Mouse (Mus musculus): ENCODE results near the gene Ndufs3. TPM values are rescaled to one million over a fixed set of nuclear protein-coding genes. Genes with fewer than 3 reads are reported as not detected.

The Ndufs3 gene
- polyA plus RNA-seq, 1 experiment from 2014 or later, result 216 TPM

DNA sequence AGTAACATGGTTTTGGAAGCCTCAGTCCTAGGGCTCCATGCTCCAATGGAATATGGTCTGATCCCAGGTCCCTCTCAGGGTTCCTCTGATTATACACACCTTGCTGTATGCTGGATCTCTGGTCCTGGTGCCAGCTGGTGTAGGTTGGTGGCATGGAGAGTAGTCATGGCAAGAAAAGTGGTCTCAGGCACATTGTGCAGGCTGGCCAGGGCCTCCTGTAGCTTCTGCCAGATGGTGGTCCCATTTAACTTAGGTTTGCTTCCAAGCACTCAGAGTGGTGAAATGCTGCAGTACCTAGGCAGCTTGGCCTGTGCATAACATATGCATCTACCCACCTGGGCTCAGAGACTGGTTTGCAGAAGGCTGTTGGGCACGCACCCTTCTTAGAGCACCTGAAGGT, 54.2 kb downstream of the Ndufs3 start:
- H3K9ac ChIP-seq (replicated peaks; ENCODE audit: low read depth, low read length), result no peak overlapping the region
- no peaks in the 10 kb centered on the region for H3K9me3 ChIP-seq (ENCODE audit: control insufficient read depth, low read depth, low read length)
- 0 out of 2 replicates have a peak, but pooled peaks cover 6% of the 10 kb centered on the region for H3K4me1 ChIP-seq (ENCODE audit: control insufficient read depth, insufficient read depth, low read length)
- no peak for ATAC-seq (ENCODE audit: insufficient number of reproducible peaks, insufficient read depth, low FRiP score, low read depth)
- 97% methylated on average over 1 of the region's 1 CpGs for WGBS
- no peak overlapping the region for H3K4me2 ChIP-seq (replicated peaks; ENCODE audit: low read depth, low read length)
- no peak overlapping the region for H3K27ac ChIP-seq (ENCODE audit: low read length)
- no peak overlapping the region for H3K4me3 ChIP-seq (ENCODE audit: low read depth, low read length)
- H3K27me3 ChIP-seq (ENCODE audit: control insufficient read depth, insufficient read depth, low read length), result no peaks in the 10 kb centered on the region
- peaks cover 53% of the 10 kb centered on the region for H3K36me3 ChIP-seq (ENCODE audit: control insufficient read depth, insufficient read depth, low read length)

DNA sequence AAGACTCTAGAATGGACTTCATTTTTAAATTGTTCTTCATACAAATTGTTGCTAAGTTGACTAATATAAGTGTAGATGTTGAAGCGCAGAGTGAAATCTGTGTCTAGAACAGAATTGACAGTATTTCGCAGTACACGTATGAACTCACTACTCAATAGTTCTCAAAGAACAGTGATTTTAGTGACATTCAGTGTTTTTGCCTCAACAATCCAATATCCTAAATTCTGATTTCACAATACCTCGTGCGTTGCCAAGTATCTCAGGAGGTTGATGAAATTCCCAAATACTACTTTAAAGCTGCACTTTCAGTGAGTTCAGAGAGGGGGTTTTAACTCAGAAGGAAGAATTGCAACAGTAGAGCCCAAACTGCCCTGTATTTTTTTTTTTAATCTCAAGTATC, 56.3 kb downstream of the Ndufs3 start:
- Histone ChIP-seq H3K4me3 (ENCODE audit: low read depth, low read length) (peak overlapping the region; percentile 90), H3K27me3 (ENCODE audit: control insufficient read depth, insufficient read depth, low read length) (no peaks in the 10 kb centered on the region), H3K4me2 (replicated peaks; ENCODE audit: low read depth, low read length) (peak overlapping the region; percentile 47), H3K36me3 (ENCODE audit: control insufficient read depth, insufficient read depth, low read length) (peaks cover 36% of the 10 kb centered on the region), H3K27ac (ENCODE audit: low read length) (no peak overlapping the region), H3K4me1 (ENCODE audit: control insufficient read depth, insufficient read depth, low read length) (0 out of 2 replicates have a peak, but pooled peaks cover 6% of the 10 kb centered on the region), H3K9me3 (ENCODE audit: control insufficient read depth, low read depth, low read length) (no peaks in the 10 kb centered on the region), H3K9ac (replicated peaks; ENCODE audit: low read depth, low read length) (peak overlapping the region; percentile 71; the same call in 1 of the 2 replicates)
- ATAC-seq (ENCODE audit: insufficient number of reproducible peaks, insufficient read depth, low FRiP score, low read depth), result no peak
- 86% methylated on average over 5 of the region's 5 CpGs for WGBS

DNA sequence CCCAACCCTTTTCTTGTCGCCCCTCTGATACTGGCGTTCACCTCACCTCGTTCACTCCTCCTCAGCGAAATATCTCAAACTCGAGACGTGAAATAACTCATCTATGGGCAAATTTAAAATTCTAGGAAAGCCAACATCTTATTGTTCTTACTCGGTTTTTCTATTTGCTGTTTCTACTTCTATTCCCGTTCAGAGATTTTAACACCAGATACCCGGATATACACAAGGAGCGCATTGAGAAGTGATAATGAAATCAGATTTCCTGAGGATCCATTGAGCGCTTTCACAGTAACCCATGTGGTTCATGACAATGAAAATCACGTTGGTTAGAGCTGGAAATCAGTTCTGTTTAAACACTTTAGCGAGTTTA, 57.0 kb downstream of the Ndufs3 start:
- Histone ChIP-seq H3K4me1 (ENCODE audit: control insufficient read depth, insufficient read depth, low read length) (0 out of 2 replicates have a peak, but pooled peaks cover 6% of the 10 kb centered on the region), H3K4me2 (replicated peaks; ENCODE audit: low read depth, low read length) (peak overlapping the region; percentile 47), H3K27me3 (ENCODE audit: control insufficient read depth, insufficient read depth, low read length) (no peaks in the 10 kb centered on the region), H3K27ac (ENCODE audit: low read length) (peak overlapping the region; percentile 82; the same call in 1 of the 2 replicates), H3K9me3 (ENCODE audit: control insufficient read depth, low read depth, low read length) (no peaks in the 10 kb centered on the region), H3K9ac (replicated peaks; ENCODE audit: low read depth, low read length) (peak overlapping the region; percentile 71), H3K36me3 (ENCODE audit: control insufficient read depth, insufficient read depth, low read length) (peaks cover 29% of the 10 kb centered on the region), H3K4me3 (ENCODE audit: low read depth, low read length) (peak overlapping the region; percentile 90)
- 1% methylated on average over 13 of the region's 13 CpGs for WGBS
- ATAC-seq (ENCODE audit: insufficient number of reproducible peaks, insufficient read depth, low FRiP score, low read depth), result no peak

DNA sequence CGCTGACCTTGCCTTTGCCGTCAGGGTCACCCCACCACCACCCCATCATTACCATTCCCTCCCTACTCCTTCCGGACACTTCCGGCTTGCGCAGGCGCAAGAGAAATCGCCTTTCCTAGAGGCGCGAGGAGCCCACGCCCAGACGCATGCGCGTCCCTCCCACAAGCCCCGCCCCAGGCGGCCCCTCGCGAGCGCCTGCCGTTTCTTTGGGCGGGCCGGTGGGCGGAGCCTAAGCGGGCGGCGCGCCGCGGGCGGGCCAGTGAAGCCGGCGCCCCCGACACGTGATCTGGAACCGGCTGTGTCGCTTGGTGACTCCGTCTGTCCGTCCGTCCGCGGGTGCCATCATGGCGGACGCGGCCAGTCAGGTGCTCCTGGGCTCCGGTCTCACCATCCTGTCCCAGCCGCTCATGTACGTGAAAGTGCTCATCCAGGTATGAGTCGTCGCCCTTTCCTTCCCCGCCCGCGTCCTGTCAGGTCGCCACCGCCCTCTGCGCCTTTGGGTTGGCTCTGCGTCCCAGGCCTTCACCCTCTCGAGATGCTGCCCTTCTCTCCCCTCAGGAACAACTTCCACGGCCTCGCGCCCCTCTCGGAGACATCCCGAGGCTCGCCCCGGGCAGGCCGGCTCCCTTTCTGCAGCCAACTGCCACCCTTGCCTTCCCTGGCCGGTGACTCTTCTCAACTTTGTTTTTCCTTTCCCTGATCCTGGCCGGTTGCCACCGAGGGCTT, 57.5 kb downstream of the Ndufs3 start, which contains the start of gene Mtch2:
Gene Mtch2, plus strand, starts transcription at position 201 of the 726 bp plus-strand sequence.
- Histone ChIP-seq H3K27ac (ENCODE audit: low read length) (peak within 1 kb of the TSS; percentile 82; the same call in 1 of the 2 replicates), H3K4me1 (ENCODE audit: control insufficient read depth, insufficient read depth, low read length) (0 out of 2 replicates have a peak, but pooled peaks cover 6% of the 10 kb centered on the region), H3K27me3 (ENCODE audit: control insufficient read depth, insufficient read depth, low read length) (no peaks in the 10 kb centered on the region), H3K4me2 (replicated peaks; ENCODE audit: low read depth, low read length) (peak within 1 kb of the TSS; percentile 53), H3K36me3 (ENCODE audit: control insufficient read depth, insufficient read depth, low read length) (peaks cover 24% of the 10 kb centered on the region), H3K9ac (replicated peaks; ENCODE audit: low read depth, low read length) (peak within 1 kb of the TSS; percentile 71), H3K4me3 (ENCODE audit: low read depth, low read length) (peak within 1 kb of the TSS; percentile 90), H3K9me3 (ENCODE audit: control insufficient read depth, low read depth, low read length) (no peaks in the 10 kb centered on the region)
- under 1% methylated on average over 66 of the region's 67 CpGs for WGBS
- peak; percentile 97 for ATAC-seq (ENCODE audit: insufficient number of reproducible peaks, insufficient read depth, low FRiP score, low read depth)

DNA sequence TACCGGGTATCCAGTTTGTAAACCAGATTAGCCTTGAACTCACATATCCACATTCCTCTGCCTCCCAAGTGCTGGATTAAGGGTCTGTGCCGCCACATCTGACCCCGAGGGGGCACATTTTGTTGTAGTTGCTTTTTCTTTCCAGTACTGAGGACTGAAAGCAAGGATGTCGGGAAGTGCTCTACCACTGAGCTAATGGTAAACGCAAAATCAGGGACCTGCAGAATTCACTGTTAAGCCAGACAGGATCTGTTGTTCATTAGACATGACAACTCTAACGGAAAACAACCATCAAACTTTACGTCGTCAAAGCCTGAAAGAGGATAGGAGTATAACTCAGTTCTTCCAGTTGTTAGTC, 58.1 kb downstream of the Ndufs3 start:
- Histone ChIP-seq H3K27ac (ENCODE audit: low read length) (peak overlapping the region; percentile 44; the same call in 1 of the 2 replicates), H3K36me3 (ENCODE audit: control insufficient read depth, insufficient read depth, low read length) (peaks cover 18% of the 10 kb centered on the region), H3K9me3 (ENCODE audit: control insufficient read depth, low read depth, low read length) (no peaks in the 10 kb centered on the region), H3K27me3 (ENCODE audit: control insufficient read depth, insufficient read depth, low read length) (no peaks in the 10 kb centered on the region), H3K4me3 (ENCODE audit: low read depth, low read length) (peak overlapping the region; percentile 90), H3K9ac (replicated peaks; ENCODE audit: low read depth, low read length) (peak overlapping the region; percentile 7), H3K4me2 (replicated peaks; ENCODE audit: low read depth, low read length) (peak overlapping the region; percentile 53), H3K4me1 (ENCODE audit: control insufficient read depth, insufficient read depth, low read length) (0 out of 2 replicates have a peak, but pooled peaks cover 6% of the 10 kb centered on the region)
- WGBS, result 3% methylated on average over 8 of the region's 8 CpGs
- ATAC-seq (ENCODE audit: insufficient number of reproducible peaks, insufficient read depth, low FRiP score, low read depth), result peak; percentile 24; the same call in 1 of the 2 replicates

DNA sequence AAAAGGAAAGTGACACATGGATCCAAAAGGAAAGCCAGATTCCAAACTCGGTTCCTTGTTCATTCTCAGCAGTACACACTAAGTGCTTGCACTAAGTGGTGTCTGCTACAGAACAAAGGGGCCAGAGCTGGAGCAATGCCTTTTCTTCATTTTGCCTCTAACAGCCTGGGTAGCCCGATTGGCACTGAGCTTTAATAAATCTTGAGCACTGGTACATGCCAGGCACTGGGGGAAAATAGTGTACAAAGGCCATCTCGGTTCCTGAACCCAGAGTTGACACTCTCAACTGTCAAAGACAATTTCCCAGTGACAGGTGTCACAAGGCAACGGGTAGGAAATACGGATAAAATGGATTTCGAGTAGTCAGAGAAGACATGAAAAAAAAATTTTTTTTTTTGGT, 58.5 kb downstream of the Ndufs3 start:
- Histone ChIP-seq H3K36me3 (ENCODE audit: control insufficient read depth, insufficient read depth, low read length) (peaks cover 14% of the 10 kb centered on the region), H3K27ac (ENCODE audit: low read length) (no peak overlapping the region), H3K4me3 (ENCODE audit: low read depth, low read length) (peak overlapping the region; percentile 90), H3K4me2 (replicated peaks; ENCODE audit: low read depth, low read length) (peak overlapping the region; percentile 53), H3K27me3 (ENCODE audit: control insufficient read depth, insufficient read depth, low read length) (no peaks in the 10 kb centered on the region), H3K9ac (replicated peaks; ENCODE audit: low read depth, low read length) (0 out of 2 replicates have a peak overlapping the region, but pooled peaks have one; percentile 7), H3K4me1 (ENCODE audit: control insufficient read depth, insufficient read depth, low read length) (0 out of 2 replicates have a peak, but pooled peaks cover 6% of the 10 kb centered on the region), H3K9me3 (ENCODE audit: control insufficient read depth, low read depth, low read length) (no peaks in the 10 kb centered on the region)
- 37% methylated on average over 6 of the region's 6 CpGs for WGBS
- no peak for ATAC-seq (ENCODE audit: insufficient number of reproducible peaks, insufficient read depth, low FRiP score, low read depth)

GRCm38 (mm10) chr2:90845234-90845633, 59.4 kb downstream of the Ndufs3 start:
- ATAC-seq (ENCODE audit: insufficient number of reproducible peaks, insufficient read depth, low FRiP score, low read depth), result no peak
- Histone ChIP-seq H3K4me2 (replicated peaks; ENCODE audit: low read depth, low read length) (no peak overlapping the region), H3K4me3 (ENCODE audit: low read depth, low read length) (no peak overlapping the region), H3K9ac (replicated peaks; ENCODE audit: low read depth, low read length) (no peak overlapping the region), H3K27me3 (ENCODE audit: control insufficient read depth, insufficient read depth, low read length) (no peaks in the 10 kb centered on the region), H3K36me3 (ENCODE audit: control insufficient read depth, insufficient read depth, low read length) (peaks cover 5% of the 10 kb centered on the region; the same call in 1 of the 2 replicates), H3K27ac (ENCODE audit: low read length) (no peak overlapping the region), H3K9me3 (ENCODE audit: control insufficient read depth, low read depth, low read length) (no peaks in the 10 kb centered on the region), H3K4me1 (ENCODE audit: control insufficient read depth, insufficient read depth, low read length) (0 out of 2 replicates have a peak, but pooled peaks cover 6% of the 10 kb centered on the region)
- 62% methylated on average over 5 of the region's 5 CpGs for WGBS
